Mouse (Mus musculus) bone marrow, adult 2 months (tissue): ENCODE data around the gene Ccser1.

Source experiments
- CTCF ChIP-seq: fragments of 200-500 bp; IDR thresholded peaks from 2 replicates; pipeline ENCODE4 v1.5.1; 2011; ENCODE audit warnings: low read length, control low read depth; ENCODE audit not compliant: control insufficient read depth, insufficient read depth
- POLR2A ChIP-seq: fragments of 200-500 bp; IDR thresholded peaks from 2 replicates; pipeline ENCODE4 v1.6.1; 2011; ENCODE audit warnings: low read depth, mild to moderate bottlenecking, control low read depth, low read length, borderline replicate concordance; ENCODE audit not compliant: control insufficient read depth

DNA sequence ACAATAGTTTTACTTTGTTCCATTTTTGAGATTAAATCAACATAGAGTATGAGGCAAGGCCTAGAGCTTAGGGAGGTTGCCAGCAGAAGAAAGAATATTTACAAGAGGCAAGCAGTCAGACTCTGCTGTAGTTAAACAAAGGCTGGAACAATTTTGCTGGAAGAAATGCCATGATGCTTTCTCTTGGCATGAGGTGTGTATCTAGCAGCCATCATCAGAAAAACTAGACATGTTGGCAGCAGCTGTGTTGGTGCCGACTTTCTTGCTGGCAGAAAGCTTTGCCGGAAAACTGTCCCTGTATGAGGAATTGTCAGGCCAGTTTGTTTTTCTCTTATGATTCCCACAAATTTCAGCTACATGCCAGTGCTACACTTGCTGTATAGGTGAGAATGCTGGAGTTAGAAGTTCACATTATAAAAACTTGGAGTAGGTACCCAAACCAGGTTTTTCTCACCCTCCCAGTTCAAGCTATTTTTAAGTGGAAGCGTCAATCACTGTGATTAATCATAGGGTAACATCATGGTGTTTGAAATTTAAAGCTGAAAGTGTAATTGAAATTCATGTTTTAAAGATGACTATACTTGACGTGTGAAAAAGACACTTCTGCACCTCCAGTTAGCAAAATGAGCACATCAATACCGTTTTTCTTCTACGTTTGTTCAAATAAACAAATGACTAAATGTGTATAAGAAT lies 1016.5 kb downstream of the Ccser1 start:
- no peak for TF ChIP-seq CTCF
- TF ChIP-seq POLR2A = no peak
